Mouse (Mus musculus) MEL (cell line): ENCODE measurements around the gene Tex26.

ENCODE experiments used
- CTCF ChIP-seq, 3 experiments: IDR thresholded peaks in 2 of 3; conservative IDR thresholded peaks in 1 of 3; 2 replicates each; pipeline ENCODE4 v1.5.1; 2011 to 2012; ENCODE audit warnings: low read length in 3 of 3, low read depth in 2 of 3, mild to moderate bottlenecking in 2 of 3, improper control_type of control experiment in 1 of 3, inconsistent platforms in 1 of 3, mixed read lengths in 1 of 3, moderate library complexity in 1 of 3; ENCODE audit not compliant: control insufficient read depth in 1 of 3, insufficient read depth in 1 of 3, poor library complexity in 1 of 3, severe bottlenecking in 1 of 3
- E2F4 ChIP-seq: IDR thresholded peaks from 2 replicates; pipeline ENCODE4 v1.6.1; 2011; ENCODE audit warnings: low read depth, low read length, improper control_type of control experiment, borderline replicate concordance
- EP300 ChIP-seq, 2 experiments: IDR thresholded peaks; 2 replicates each; pipeline ENCODE4 v1.6.1; 2011; ENCODE audit warnings: improper control_type of control experiment in 2 of 2, low read length in 2 of 2, low read depth in 1 of 2, mild to moderate bottlenecking in 1 of 2
- ETS1 ChIP-seq: IDR thresholded peaks from 2 replicates; pipeline ENCODE4 v1.6.1; 2012; ENCODE audit warnings: low read depth, mild to moderate bottlenecking, inconsistent platforms, low read length, improper control_type of control experiment, moderate library complexity
- HCFC1 ChIP-seq: IDR thresholded peaks from 2 replicates; pipeline ENCODE4 v1.6.1; 2012; ENCODE audit warnings: low read depth, mild to moderate bottlenecking, inconsistent platforms, low read length, improper control_type of control experiment, moderate library complexity
- MAFK ChIP-seq: IDR thresholded peaks from 2 replicates; pipeline ENCODE4 v1.6.1; 2011; ENCODE audit warnings: low read depth, mild to moderate bottlenecking, low read length, improper control_type of control experiment, borderline replicate concordance
- MAX ChIP-seq: IDR thresholded peaks from 2 replicates; pipeline ENCODE4 v1.6.1; 2011; ENCODE audit warnings: low read length, improper control_type of control experiment
- MAZ ChIP-seq: IDR thresholded peaks from 2 replicates; pipeline ENCODE4 v1.6.1; 2012; ENCODE audit warnings: low read depth, mild to moderate bottlenecking, inconsistent platforms, low read length, improper control_type of control experiment
- MEF2A ChIP-seq: IDR thresholded peaks from 2 replicates; pipeline ENCODE4 v1.6.1; 2014; ENCODE audit warnings: low read depth, mild to moderate bottlenecking, inconsistent platforms, low read length, improper control_type of control experiment; ENCODE audit not compliant: poor library complexity, insufficient replicate concordance, severe bottlenecking; ENCODE audit errors: extremely low read depth
- POLR2A ChIP-seq, 2 experiments: IDR thresholded peaks; 2 replicates each; pipeline ENCODE4 v1.6.1; 2011 to 2012; ENCODE audit warnings: low read length in 2 of 2, mild to moderate bottlenecking in 2 of 2, control low read depth in 1 of 2, improper control_type of control experiment in 1 of 2, low read depth in 1 of 2, moderate library complexity in 1 of 2; ENCODE audit not compliant: control insufficient read depth in 1 of 2, insufficient read depth in 1 of 2, poor library complexity in 1 of 2
- TCF12 ChIP-seq: IDR thresholded peaks from 2 replicates; pipeline ENCODE4 v1.6.1; 2014; ENCODE audit warnings: low read depth, mild to moderate bottlenecking, inconsistent platforms, low read length, improper control_type of control experiment, moderate library complexity
- UBTF ChIP-seq: IDR thresholded peaks from 2 replicates; pipeline ENCODE4 v1.6.1; 2012; ENCODE audit warnings: low read depth, mild to moderate bottlenecking, inconsistent platforms, low read length, improper control_type of control experiment, moderate library complexity, borderline replicate concordance; ENCODE audit not compliant: insufficient read depth

- TF ChIP-seq MAX: no peak
- TF ChIP-seq MAFK: no peak
- TF ChIP-seq UBTF: no peak
- no peak for TF ChIP-seq CTCF (IDR thresholded peaks at IDR 0.05 in 2 of 3, conservative IDR thresholded peaks at IDR 0.05 in 1 of 3; ENCODE audit: control insufficient read depth in 1 of 3, insufficient read depth in 1 of 3, low read depth in 2 of 3, low read length in 3 of 3, poor library complexity in 1 of 3, severe bottlenecking in 1 of 3)
- no peak for TF ChIP-seq HCFC1
- TF ChIP-seq POLR2A (IDR thresholded peaks at IDR 0.05; ENCODE audit: control insufficient read depth in 1 of 2, insufficient read depth in 1 of 2, low read depth in 1 of 2, low read length in 2 of 2, poor library complexity in 1 of 2): no peak
- no peak for TF ChIP-seq E2F4
- no peak for TF ChIP-seq EP300 (IDR thresholded peaks at IDR 0.05; ENCODE audit: low read depth in 1 of 2, low read length in 2 of 2)
- no peak for TF ChIP-seq MEF2A
- TF ChIP-seq ETS1: no peak
- no peak for TF ChIP-seq MAZ
- TF ChIP-seq TCF12: no peak
Observed at GRCm38 (mm10) chr5:149495655-149496054, 56.2 kb downstream of the Tex26 start.
